Mouse (Mus musculus) stomach, embryonic 14.5 days (tissue): ENCODE results near the gene Nol9. TPM values are rescaled to one million over a fixed set of nuclear protein-coding genes. Genes with fewer than 3 reads are reported as not detected.

Experiments used
- ATAC-seq: fragments of 200-750 bp; cut with Nextera tagmentation; 2 replicates; pipeline ENCODE4 v1.8.0; 2017; ENCODE audit warnings: low read depth, moderate TSS enrichment; ENCODE audit not compliant: insufficient number of reproducible peaks, insufficient read depth, low FRiP score
- H3K27ac ChIP-seq: fragments of 300-500 bp; sonication (generic); 2 replicates; pipeline ENCODE4 v1.5.1; 2014; ENCODE audit warnings: mild to moderate bottlenecking, low read length, moderate library complexity, mixed read lengths
- H3K27me3 ChIP-seq: fragments of 300-500 bp; sonication (generic); 2 replicates; pipeline ENCODE4 v1.6.1; 2014; ENCODE audit warnings: low read length, control low read depth, mixed read lengths; ENCODE audit not compliant: control insufficient read depth, insufficient read depth
- H3K36me3 ChIP-seq: fragments of 300-500 bp; sonication (generic); 2 replicates; pipeline ENCODE4 v1.6.1; 2014; ENCODE audit warnings: mild to moderate bottlenecking, control low read depth, low read length, moderate library complexity, mixed read lengths; ENCODE audit not compliant: control insufficient read depth, insufficient read depth
- H3K4me1 ChIP-seq: fragments of 300-500 bp; sonication (generic); 2 replicates; pipeline ENCODE4 v1.6.1; 2014; ENCODE audit warnings: low read length, control low read depth, mixed read lengths; ENCODE audit not compliant: control insufficient read depth, insufficient read depth
- H3K4me2 ChIP-seq: fragments of 300-500 bp; sonication (generic); replicated peaks from 2 replicates; pipeline ENCODE4 v1.6.1; 2014; ENCODE audit warnings: low read depth, low read length, control low read depth
- H3K4me3 ChIP-seq: fragments of 300-500 bp; sonication (generic); 2 replicates; pipeline ENCODE4 v1.5.1; 2014; ENCODE audit warnings: low read depth, low read length, control low read depth
- H3K9ac ChIP-seq: fragments of 300-500 bp; sonication (generic); replicated peaks from 2 replicates; pipeline ENCODE4 v1.6.1; 2014; ENCODE audit warnings: low read depth, mild to moderate bottlenecking, control low read depth, low read length, moderate library complexity, mixed read lengths
- H3K9me3 ChIP-seq: fragments of 300-500 bp; sonication (generic); 2 replicates; pipeline ENCODE4 v1.6.1; 2016; ENCODE audit warnings: low read depth, low read length, control low read depth; ENCODE audit not compliant: control insufficient read depth
- whole genome bisulfite sequencing: fragments of 180-500 bp; shearing (Covaris S2); extraction: QIAGEN DNeasy Blood & Tissue Kit; methylation state at CpG from one replicate; pipeline ENCODE4 v1.1.7; 2014; 5-methylcytosine and 5-hydroxymethylcytosine counted together
- polyA plus RNA-seq: library from polyadenylated mRNA; unstranded; fragments of >200 nt; fragmentation: Nextera tagmentation; extraction: Ambion mirVana; gene quantifications from 2 replicates; pipeline ENCODE4 v1.2.1, GENCODE M21; 2014

Gene Nol9
- polyA plus RNA-seq, 1 experiment from 2014 or later: 30.0 TPM

- Histone ChIP-seq H3K4me1 (peaks cover 12% of the 10 kb centered on the region), H3K27ac (peak overlapping the region; percentile 44; the same call in 1 of the 2 replicates), H3K36me3 (peaks cover 3% of the 10 kb centered on the region; the same call in 1 of the 2 replicates), H3K9ac (peak overlapping the region; percentile 77), H3K4me2 (peak overlapping the region; percentile 85), H3K27me3 (0 out of 2 replicates have a peak, but pooled peaks cover 2% of the 10 kb centered on the region), H3K4me3 (peak overlapping the region; percentile 83), H3K9me3 (no peaks in the 10 kb centered on the region)
- WGBS: under 1% methylated on average over 68 of the region's 92 CpGs
- peak; percentile 89 for ATAC-seq
These were observed 47.5 kb downstream of the Nol9 start for GRCm38 (mm10) chr4:152086505-152087210.

- H3K27me3 ChIP-seq: 0 out of 2 replicates have a peak, but pooled peaks cover 2% of the 10 kb centered on the region
- WGBS: 3% methylated on average over 12 of the region's 12 CpGs
- H3K36me3 ChIP-seq: peaks cover 3% of the 10 kb centered on the region; the same call in 1 of the 2 replicates
- no peaks in the 10 kb centered on the region for H3K9me3 ChIP-seq
- peak overlapping the region; percentile 83 for H3K4me3 ChIP-seq
- no peak; the same call in 1 of the 2 replicates for ATAC-seq
- peak overlapping the region; percentile 77 for H3K9ac ChIP-seq
- H3K27ac ChIP-seq: peak overlapping the region; percentile 44; the same call in 1 of the 2 replicates
- peaks cover 17% of the 10 kb centered on the region for H3K4me1 ChIP-seq
- peak overlapping the region; percentile 85 for H3K4me2 ChIP-seq
These were observed 48.3 kb downstream of the Nol9 start for GRCm38 (mm10) chr4:152087211-152088081.

GRCm38 (mm10) chr4:152088133-152088532 lies 49.0 kb downstream of the Nol9 start:
- Histone ChIP-seq H3K4me3 (no peak overlapping the region), H3K27me3 (0 out of 2 replicates have a peak, but pooled peaks cover 2% of the 10 kb centered on the region), H3K36me3 (peaks cover 3% of the 10 kb centered on the region; the same call in 1 of the 2 replicates), H3K27ac (no peak overlapping the region), H3K9me3 (no peaks in the 10 kb centered on the region), H3K9ac (no peak overlapping the region), H3K4me1 (peaks cover 19% of the 10 kb centered on the region), H3K4me2 (peak overlapping the region; percentile 85)
- 48% methylated on average over 4 of the region's 4 CpGs for WGBS
- no peak for ATAC-seq

- WGBS: 56% methylated on average over 8 of the region's 8 CpGs
- Histone ChIP-seq H3K4me2 (no peak overlapping the region), H3K27ac (no peak overlapping the region), H3K4me3 (no peak overlapping the region), H3K9ac (no peak overlapping the region), H3K36me3 (peaks cover 3% of the 10 kb centered on the region; the same call in 1 of the 2 replicates), H3K4me1 (peaks cover 19% of the 10 kb centered on the region), H3K9me3 (no peaks in the 10 kb centered on the region), H3K27me3 (0 out of 2 replicates have a peak, but pooled peaks cover 2% of the 10 kb centered on the region)
- ATAC-seq: no peak
These were observed 49.5 kb downstream of the Nol9 start for GRCm38 (mm10) chr4:152088556-152089120.

- Histone ChIP-seq H3K9me3 (no peaks in the 10 kb centered on the region), H3K4me2 (no peak overlapping the region), H3K36me3 (peaks cover 3% of the 10 kb centered on the region; the same call in 1 of the 2 replicates), H3K27ac (no peak overlapping the region), H3K4me3 (no peak overlapping the region), H3K4me1 (peaks cover 19% of the 10 kb centered on the region), H3K9ac (no peak overlapping the region), H3K27me3 (no peaks in the 10 kb centered on the region)
- WGBS: 83% methylated on average over 9 of the region's 9 CpGs
- no peak for ATAC-seq
These were observed 51.1 kb downstream of the Nol9 start for GRCm38 (mm10) chr4:152090191-152090590.

GRCm38 (mm10) chr4:152092751-152093293 lies 53.7 kb downstream of the Nol9 start:
- peak; percentile 76; the same call in 1 of the 2 replicates for ATAC-seq
- no peaks in the 10 kb centered on the region for H3K27me3 ChIP-seq
- peak overlapping the region; percentile 33; the same call in 1 of the 2 replicates for H3K27ac ChIP-seq
- no peak overlapping the region for H3K4me3 ChIP-seq
- no peak overlapping the region for H3K4me2 ChIP-seq
- H3K4me1 ChIP-seq: peaks cover 16% of the 10 kb centered on the region
- 48% methylated on average over 8 of the region's 8 CpGs for WGBS
- no peak overlapping the region for H3K9ac ChIP-seq
- peaks cover 3% of the 10 kb centered on the region; the same call in 1 of the 2 replicates for H3K36me3 ChIP-seq
- no peaks in the 10 kb centered on the region for H3K9me3 ChIP-seq

- 87% methylated on average over 12 of the region's 12 CpGs for WGBS
- H3K9ac ChIP-seq: no peak overlapping the region
- H3K4me1 ChIP-seq: peaks cover 14% of the 10 kb centered on the region; the same call in 1 of the 2 replicates
- H3K4me3 ChIP-seq: no peak overlapping the region
- no peak overlapping the region for H3K27ac ChIP-seq
- no peak for ATAC-seq
- no peaks in the 10 kb centered on the region for H3K9me3 ChIP-seq
- no peaks in the 10 kb centered on the region for H3K27me3 ChIP-seq
- no peak overlapping the region for H3K4me2 ChIP-seq
- peaks cover 3% of the 10 kb centered on the region; the same call in 1 of the 2 replicates for H3K36me3 ChIP-seq
These were observed 55.1 kb downstream of the Nol9 start for GRCm38 (mm10) chr4:152094233-152094632.
